Mouse (Mus musculus): ENCODE data around the gene Chd9.

The Chd9 gene

DNA sequence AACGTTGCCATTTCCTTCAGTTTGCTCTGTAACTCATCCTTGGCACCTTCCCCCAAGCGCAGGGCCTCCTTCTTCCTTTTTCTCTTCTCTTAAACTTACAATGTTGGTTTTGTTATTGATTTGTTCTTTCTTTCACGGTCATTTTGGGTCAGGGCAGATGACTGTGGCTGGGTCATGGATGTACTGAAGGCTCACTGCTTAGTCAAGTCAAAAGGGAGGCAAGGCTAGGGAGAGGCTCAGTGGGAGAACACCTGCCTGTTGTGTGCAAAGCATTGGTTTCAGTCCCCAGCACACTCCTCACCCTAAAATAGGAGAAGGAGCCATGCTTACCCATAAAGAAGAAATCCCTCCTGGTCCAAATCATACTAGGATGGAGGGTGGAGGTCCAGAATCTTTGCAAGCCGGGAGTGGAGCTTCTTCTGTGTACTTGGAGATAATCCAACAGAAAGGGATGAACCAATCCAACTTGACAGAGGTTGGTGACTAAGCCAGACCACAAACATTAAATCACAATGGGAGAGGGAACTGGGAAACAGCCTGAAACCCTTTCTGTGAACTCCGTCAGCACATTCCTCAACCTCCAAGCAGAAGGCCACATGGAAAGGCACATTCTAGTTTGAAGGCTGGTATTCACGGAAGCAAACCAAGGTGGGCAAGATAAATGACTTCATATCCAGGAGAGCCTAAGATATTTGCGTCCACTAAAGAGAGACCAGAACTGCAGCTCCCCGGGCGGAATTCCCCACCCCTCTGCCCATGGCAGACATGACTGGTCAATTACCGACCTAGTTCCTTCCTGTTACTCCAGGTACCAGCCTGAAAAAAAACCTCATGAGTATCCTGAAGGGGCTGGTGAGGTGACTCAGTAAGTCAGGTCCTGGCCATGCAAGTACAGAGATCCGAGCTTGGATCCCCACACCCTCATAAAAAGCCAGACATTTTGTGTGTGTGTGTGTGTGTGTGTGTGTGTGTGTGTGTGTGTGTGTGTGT, 11.9 kb downstream of the Chd9 start:
- DNase-seq = no peak

GRCm38 (mm10) chr8:90841321-90841720, 13.2 kb downstream of the Chd9 start:
- no peak for DNase-seq

GRCm38 (mm10) chr8:90843127-90843526, 15.0 kb downstream of the Chd9 start:
- DNase-seq = no peak

DNA sequence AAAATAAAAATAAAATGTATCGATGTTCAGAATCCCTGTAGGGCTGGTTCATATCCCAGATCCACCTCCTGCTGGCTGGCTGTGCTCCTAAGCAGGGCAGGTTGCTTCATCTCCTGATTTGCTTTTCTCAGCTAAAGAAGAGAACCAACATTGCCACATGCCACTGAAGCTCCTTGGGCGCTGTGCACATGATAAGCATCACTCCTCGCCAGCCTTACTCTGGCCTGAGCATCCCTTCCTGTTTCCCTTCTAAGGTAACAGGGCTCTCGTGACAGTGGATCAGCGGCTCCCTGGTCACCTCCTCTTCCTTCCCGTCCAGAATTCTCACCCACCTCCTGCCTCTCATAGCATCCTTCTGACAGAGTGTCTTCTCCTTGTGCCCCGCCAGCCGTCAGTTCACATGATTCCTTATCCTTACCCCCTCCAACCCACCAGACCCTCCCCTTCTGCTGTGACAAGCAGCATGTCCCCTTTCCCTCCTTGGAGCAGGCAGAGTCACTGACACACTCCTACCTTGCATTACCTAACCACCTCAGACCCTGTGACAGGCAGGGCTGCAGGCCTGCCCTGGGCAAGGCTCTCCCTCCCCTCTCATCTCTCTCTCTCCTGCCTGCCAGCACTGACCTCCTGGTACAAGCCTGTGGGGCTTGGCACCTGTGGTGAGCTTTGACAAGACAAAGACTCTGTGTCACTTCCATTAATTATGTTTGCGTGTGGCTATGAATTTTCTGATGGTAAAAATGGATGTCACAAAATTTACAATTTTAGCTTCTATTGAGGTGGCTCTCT, 16.2 kb downstream of the Chd9 start:
- no peak for DNase-seq

DNA sequence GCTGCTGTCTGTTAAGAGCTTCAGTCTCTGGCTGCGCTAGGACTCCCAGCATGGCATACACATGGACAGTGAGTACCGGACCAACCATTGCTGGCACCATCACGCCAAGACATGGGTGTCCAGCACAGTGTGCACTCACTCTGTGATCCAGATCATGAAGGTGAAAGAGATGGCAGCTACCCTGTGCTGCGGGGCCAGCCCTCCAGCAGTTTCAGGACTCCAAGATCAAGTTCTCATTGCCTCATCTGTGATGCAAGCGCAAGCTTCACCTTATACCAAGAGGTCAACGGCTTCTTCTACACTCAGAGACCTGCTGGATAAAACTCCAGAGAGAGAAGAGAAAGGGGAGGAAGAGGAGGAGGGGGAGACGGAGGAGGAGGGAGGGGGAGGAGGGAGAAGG, 19.8 kb downstream of the Chd9 start:
- no peak for DNase-seq

DNA sequence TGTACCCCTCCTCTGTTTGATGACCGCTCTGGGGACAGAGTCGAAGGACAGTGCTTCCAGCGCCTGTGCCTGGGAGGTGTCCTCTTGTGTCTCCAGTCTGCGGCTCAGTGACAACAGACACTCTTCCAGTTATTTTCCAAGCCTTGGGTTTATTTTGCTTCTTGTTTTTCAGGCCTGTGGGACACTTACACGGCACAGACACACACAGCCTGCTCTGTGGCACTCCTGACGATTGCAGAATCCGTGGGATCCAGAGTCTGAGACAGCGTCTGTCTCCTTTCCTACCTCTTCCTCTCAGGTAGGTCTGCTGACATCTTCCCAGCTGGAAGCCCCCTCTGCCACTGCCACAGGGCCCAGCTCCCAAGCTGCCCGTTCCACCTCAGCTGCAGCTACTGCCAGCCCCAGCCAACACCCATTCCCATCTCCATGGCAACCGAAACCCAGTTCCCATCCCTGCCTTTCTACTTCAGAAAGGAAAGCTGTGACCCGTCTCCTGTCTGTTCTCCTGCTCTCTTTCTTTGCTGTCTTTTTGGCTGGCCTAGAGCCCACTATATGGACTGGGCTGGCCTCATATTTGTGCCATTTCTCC, 21.4 kb downstream of the Chd9 start:
- no peak for DNase-seq

DNA sequence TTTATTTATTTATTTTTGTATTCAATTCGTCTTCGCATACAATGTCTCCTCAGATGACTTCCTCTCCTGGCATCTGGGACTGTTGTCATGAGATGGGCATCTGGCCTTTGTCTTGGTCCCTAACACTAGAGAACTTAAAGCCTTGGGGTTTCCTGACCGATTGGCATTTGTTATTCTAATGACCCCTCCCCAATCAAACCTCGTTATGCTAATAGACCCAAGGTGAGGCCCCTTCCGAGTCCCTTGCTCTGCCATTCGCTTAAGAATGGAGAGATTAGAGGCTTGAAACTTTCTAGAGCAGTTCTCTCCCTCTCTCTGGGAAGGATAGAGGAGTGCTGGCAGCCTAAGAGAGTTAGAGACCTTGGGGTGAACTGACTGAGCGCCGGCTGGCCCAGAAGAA, 23.4 kb downstream of the Chd9 start:
- no peak for DNase-seq

- no peak for DNase-seq
Observed at GRCm38 (mm10) chr8:90853971-90854670, 26.0 kb downstream of the Chd9 start.

DNA sequence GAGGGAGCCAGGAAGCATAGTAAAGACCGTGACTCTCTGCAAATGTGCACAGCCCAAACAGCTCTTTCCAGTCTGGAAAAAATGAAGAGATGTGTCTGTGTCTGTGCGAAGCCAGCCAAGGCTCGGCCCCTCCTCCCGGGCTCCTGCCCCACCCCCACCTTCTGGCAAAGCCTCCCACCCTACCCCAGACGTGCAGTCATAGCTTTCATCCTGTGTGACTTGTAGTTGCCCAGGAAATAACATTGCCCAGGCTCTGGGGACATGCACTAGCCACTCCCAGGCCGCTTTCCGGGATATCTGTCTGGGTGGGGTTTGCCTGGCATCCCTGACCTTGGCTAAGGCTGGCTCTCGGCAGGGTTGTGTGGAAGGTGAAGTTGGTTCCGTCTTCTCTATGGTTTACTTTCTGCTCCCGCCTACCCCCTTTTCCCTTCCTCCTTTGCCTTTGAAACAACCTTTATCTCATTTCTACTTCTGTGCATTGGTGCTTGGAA, 26.6 kb downstream of the Chd9 start:
- DNase-seq = peak; percentile 79

GRCm38 (mm10) chr8:90856171-90856570, 28.0 kb downstream of the Chd9 start:
- no peak for DNase-seq

GRCm38 (mm10) chr8:90856952-90857351, 28.8 kb downstream of the Chd9 start:
- DNase-seq = no peak

GRCm38 (mm10) chr8:90858071-90858470, 29.9 kb downstream of the Chd9 start:
- DNase-seq = no peak

DNA sequence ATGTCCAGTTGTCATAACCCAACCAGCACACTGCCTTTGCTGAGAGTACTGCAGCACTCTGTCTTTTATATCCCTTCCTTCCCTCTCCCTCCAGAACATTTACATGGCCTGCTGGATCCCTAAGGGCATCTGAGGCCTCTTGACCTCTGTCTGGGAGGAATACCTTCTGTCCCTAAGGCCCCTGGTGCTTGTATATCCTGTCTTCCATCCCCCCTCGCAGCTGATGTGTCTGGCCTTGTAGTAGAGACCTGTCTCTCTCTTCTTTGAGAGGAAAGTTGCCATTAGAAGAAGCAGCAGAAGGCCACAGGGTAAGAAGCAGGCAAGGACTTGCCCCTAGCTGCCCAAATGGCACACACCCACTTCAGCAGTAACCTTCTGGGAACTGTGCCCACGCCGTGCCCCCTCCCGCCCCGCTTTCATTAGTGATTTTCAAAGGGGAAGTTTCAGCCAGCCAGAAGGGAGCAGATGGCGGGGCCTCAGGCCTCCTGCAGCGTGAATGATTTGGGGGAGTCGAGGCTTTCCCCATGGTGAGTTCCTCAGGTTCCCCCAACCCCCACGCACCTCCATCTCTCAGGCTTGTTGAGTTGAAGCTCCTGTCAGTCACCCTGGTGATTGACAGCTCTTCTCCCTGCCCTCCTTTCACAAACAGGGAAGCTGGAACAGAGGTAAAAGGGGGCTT, 33.3 kb downstream of the Chd9 start:
- DNase-seq = peak; percentile 31

DNA sequence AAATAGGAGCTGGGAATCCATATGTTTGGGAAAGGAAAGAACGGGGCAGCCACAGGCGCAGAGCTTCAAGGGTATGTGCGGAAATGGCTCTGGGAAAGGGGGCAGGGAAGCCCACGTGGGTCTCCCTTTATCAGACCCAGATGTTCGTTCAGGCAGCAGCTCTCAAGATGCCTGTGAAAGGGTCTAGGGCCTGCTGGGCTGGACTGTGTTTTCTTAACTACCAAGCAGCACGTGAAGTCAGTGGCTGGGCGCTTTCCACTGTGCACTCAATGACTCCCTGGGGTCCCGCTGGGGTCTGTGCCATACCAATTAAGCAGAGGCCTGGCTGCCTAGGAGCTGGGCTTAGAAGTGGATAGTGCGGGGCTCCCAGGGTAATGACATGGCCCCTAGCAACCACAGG, 33.9 kb downstream of the Chd9 start:
- DNase-seq = no peak

- DNase-seq = no peak
Observed at GRCm38 (mm10) chr8:90867061-90867460, 38.9 kb downstream of the Chd9 start.

DNA sequence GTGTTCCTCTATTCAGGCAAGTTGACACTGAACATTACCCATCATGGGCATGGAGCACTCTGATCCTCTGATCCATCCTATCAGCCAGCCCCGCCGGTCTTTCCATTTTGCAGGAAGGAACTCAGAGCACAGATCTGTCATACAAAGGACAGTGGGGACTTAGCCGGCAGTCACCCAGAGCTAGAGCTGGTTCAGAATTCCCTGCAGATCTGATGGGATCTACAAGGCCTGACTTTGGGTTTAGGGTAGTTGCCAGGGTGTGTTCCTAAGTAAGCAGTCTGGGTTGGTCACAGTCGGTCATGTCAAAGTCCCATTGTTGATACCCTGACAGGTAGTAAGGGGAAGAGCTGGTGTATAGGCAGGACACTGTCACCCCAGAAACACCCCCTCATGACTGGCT, 39.8 kb downstream of the Chd9 start:
- DNase-seq = no peak

- DNase-seq = no peak
Observed at GRCm38 (mm10) chr8:90868334-90868733, 40.2 kb downstream of the Chd9 start.

- DNase-seq = peak; percentile 93
Observed at GRCm38 (mm10) chr8:90869071-90869919, 41.1 kb downstream of the Chd9 start.

DNA sequence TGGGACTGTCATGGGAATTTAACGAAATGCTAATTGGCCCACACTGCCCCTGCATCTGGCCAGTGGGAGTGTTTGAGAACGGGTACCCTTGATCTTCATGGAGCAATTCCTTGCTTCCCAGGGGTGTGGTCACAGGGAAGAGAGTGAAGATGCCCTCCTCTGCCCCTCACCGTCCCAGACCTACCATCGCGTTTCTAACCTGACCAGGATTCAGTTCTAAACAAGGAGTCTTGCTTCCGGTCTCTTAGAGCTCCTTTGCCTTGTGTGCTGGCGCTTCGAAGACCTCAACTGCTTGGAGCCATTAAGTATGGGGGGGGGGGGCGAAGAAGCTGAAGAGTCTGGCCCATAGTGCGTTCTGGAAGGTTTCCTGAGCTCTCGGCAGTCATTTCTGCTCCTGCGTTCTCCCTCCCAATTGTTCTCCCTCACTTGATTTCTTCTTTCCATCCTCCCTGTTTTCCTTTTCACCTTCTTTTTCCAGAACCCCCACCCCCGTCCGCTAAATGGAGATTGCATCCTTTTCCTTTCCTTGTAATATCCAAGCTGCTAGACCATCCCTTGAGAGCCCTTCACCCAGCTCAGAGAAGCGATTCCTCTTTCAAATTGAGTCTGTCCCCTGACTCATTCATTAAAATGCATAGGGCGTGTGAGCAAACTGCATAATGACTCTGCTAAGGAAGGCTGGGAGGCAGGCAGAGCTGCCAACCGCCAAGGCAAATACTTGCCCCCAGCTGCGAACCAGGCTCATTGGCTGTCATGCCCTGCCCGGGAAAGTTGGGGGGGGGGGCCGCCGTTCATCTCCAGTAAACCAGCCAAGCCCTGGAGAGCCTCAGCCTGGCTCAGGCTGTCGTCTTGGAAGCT, 42.0 kb downstream of the Chd9 start:
- no peak for DNase-seq
